Comparison of ENCODE assay signal across 10 mouse cellular contexts in the genomic region with DNA sequence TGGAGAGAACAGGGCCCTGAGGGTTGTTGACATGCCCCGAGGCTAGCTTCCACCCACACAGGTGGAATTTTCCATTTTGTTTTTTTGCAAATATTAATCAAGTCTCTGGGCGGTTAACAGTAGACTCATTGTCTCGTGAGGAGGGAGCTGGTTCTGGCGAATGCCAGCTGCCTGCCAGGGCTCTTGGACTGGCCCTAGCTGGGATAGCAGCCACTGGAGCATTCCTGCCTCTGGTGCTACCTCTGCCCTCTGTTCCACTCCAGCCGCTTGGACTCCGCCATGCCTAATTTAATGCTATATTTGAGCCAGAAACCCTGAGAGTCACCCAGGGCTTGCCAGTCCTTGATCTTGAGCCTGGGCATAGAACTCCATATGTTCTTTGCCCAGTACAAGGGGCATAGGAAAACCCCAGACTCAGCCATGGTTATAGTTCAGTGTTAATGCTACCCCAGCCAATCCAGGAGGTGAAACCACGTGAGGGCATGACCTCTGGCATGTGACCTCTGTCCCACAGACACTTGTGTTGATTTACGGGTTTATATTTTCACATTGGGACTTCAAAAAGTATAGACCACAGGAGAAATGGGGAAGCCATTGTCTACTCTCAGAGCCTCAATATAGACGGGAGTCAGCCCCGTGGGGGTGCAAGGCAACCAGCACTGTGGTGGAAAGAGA. TPM values are rescaled to one million over a fixed set of nuclear protein-coding genes. Genes with fewer than 3 reads are reported as not detected.
A peak's percentile ranks its signal among the peaks of the same experiment; 100 is the strongest.
DNase-seq lines count a peak whose midpoint lies in the region; ATAC-seq lines count a peak whose summit lies in the region.
"Had no signal": no experiment of that assay in that cellular context is flagged by ENCODE, and none has a peak within 500 bp of the region (broad histone marks: within the 10 kb centered on the region; RNA-seq: fewer than 3 reads in every experiment).

No protein-coding gene starts in this region.

- no peak for ATAC-seq in CD4-positive, CD25-positive, alpha-beta regulatory T cell, adult 4 months
- no peak for ATAC-seq in megakaryocyte-erythroid progenitor cell, adult 5-6 weeks (replicated peaks; ENCODE audit: low FRiP score, low TSS enrichment, poor library complexity, severe bottlenecking)

- peak; percentile 29 for DNase-seq in CD4-positive, CD25-positive, alpha-beta regulatory T cell, adult 2 months (ENCODE audit: low read depth, low spot score)
- DNase-seq in layer of hippocampus, adult 18-20 months (ENCODE audit: low spot score in 2 of 2): peak; percentile 19 to 43
- no peak for DNase-seq in layer of hippocampus, postnatal 25 days (ENCODE audit: extremely low spot score in 1 of 2, low spot score in 1 of 2)
- peak; percentile 27 for DNase-seq in adrenal gland, postnatal 25 days
- DNase-seq in kidney, postnatal 25 days: peak; percentile 82 to 95
- no peak for DNase-seq in retina, postnatal 1 day
- DNase-seq: cerebellum, postnatal 25 days; lung, postnatal 10 days had no signal

RNA-seq across cellular contexts. Expression of gene Chdh, which starts 3.2 kb away (rescaled TPM):
- 1 to 10 TPM in 1 of 2 experiments, under 1 TPM in 1; 0.52 to 1.5 TPM for polyA plus RNA-seq in CD4-positive, CD25-positive, alpha-beta regulatory T cell, adult 4 months (2017; shearing (Covaris generic))
- 1 to 10 TPM; 3.2 TPM for total RNA-seq in layer of hippocampus, adult 18-20 months (2021)
- total RNA-seq in layer of hippocampus, postnatal 25 days (2021): 1 to 10 TPM; 1.5 to 1.9 TPM
- 10.7 and 12.9 TPM in 2 replicates for total RNA-seq in adrenal gland, postnatal 25 days (2021)
- 0.11 and 0.84 TPM in 2 replicates for total RNA-seq in megakaryocyte-erythroid progenitor cell, adult 5-6 weeks (2014; fragmentation: Nextera tagmentation)
- total RNA-seq in megakaryocyte-erythroid progenitor cell, adult 5-6 weeks (2017): 0.14 and 1.0 TPM in 2 replicates

RNA-seq across cellular contexts. Expression of gene Il17rb, which starts 3.3 kb away (rescaled TPM):
- 1 to 10 TPM; 3.1 to 4.5 TPM for polyA plus RNA-seq in CD4-positive, CD25-positive, alpha-beta regulatory T cell, adult 4 months (2017; shearing (Covaris generic))
- total RNA-seq in layer of hippocampus, adult 18-20 months (2021): 1 to 10 TPM; 1.0 to 1.3 TPM
- 1 to 10 TPM in 1 of 2 experiments, under 1 TPM in 1; 0.89 to 1.2 TPM for total RNA-seq in layer of hippocampus, postnatal 25 days (2021)
- 1.8 and 3.7 TPM in 2 replicates for total RNA-seq in adrenal gland, postnatal 25 days (2021)
- total RNA-seq in megakaryocyte-erythroid progenitor cell, adult 5-6 weeks (2014; fragmentation: Nextera tagmentation): 0.17 TPM in 1 of 2 replicates, not detected in the other
- not detected in 2 replicates for total RNA-seq in megakaryocyte-erythroid progenitor cell, adult 5-6 weeks (2017)

RNA-seq across cellular contexts. Expression of gene Actr8, which starts 33.9 kb away (rescaled TPM):
- 10 to 100 TPM; 41.7 to 53.9 TPM for polyA plus RNA-seq in CD4-positive, CD25-positive, alpha-beta regulatory T cell, adult 4 months (2017; shearing (Covaris generic))
- total RNA-seq in layer of hippocampus, adult 18-20 months (2021): 10 to 100 TPM; 75.6 to 76.4 TPM
- total RNA-seq in layer of hippocampus, postnatal 25 days (2021): 10 to 100 TPM; 67.1 to 81.7 TPM
- 63.0 and 78.1 TPM in 2 replicates for total RNA-seq in adrenal gland, postnatal 25 days (2021)
- total RNA-seq in megakaryocyte-erythroid progenitor cell, adult 5-6 weeks (2014; fragmentation: Nextera tagmentation): 29.2 and 29.7 TPM in 2 replicates
- 24.0 and 54.9 TPM in 2 replicates for total RNA-seq in megakaryocyte-erythroid progenitor cell, adult 5-6 weeks (2017)

RNA-seq across cellular contexts. Expression of gene Selenok, which starts 43.9 kb away (rescaled TPM):
- polyA plus RNA-seq in CD4-positive, CD25-positive, alpha-beta regulatory T cell, adult 4 months (2017; shearing (Covaris generic)): 100 to 1,000 TPM; 332 to 374 TPM
- total RNA-seq in layer of hippocampus, adult 18-20 months (2021): 100 to 1,000 TPM; 103 to 113 TPM
- 100 to 1,000 TPM; 105 to 130 TPM for total RNA-seq in layer of hippocampus, postnatal 25 days (2021)
- 101 and 108 TPM in 2 replicates for total RNA-seq in adrenal gland, postnatal 25 days (2021)
- total RNA-seq in megakaryocyte-erythroid progenitor cell, adult 5-6 weeks (2014; fragmentation: Nextera tagmentation): 42.7 and 60.3 TPM in 2 replicates
- 101 and 175 TPM in 2 replicates for total RNA-seq in megakaryocyte-erythroid progenitor cell, adult 5-6 weeks (2017)

Comparison
In these comparisons a context has a peak if more than half of its experiments do, and no peak if none do; other contexts are left out.
1. DNase-seq: peak in CD4-positive, CD25-positive, alpha-beta regulatory T cell, adult 2 months (single experiment), layer of hippocampus, adult 18-20 months (2 of 2), adrenal gland, postnatal 25 days (single experiment) and kidney, postnatal 25 days (2 of 2); none in layer of hippocampus, postnatal 25 days (0 of 2) and retina, postnatal 1 day (single experiment).